Mouse (Mus musculus): ENCODE results near the gene Kcnma1.

The Kcnma1 gene

DNA sequence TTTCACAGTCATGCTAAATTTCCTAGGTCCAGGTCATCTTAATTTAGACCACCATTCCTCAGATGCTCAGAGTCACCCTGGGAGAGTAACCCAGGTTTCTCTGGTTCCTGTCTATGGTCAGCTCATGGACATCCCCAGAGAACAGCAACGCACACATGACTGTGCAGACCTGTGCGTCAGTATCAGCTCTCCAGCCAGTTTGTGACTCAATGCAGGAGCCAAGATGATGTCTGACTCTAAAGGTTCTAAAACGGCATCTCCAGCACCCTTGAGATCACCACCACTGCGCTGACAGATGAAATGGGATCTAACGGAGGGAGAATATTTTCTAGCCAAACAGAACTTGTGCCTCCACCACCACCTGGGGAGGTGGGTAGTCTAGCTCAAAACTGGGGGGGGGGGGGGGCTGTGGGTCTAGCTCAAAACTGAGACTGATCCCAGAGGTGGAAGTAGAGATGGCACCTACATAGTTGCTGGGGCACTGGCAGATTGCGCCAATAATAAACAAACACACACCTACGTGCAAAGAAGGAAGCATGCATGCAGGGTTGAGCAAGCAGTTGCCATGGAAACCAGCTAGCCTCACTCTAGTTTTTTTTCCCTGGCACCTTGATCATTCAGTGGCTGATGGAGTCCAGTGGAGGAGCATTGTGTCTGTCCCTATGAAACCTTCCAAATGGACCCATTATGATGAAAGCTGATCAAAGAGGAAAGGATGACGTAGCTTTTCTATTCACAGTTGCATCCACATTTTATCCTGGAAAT is 231.3 kb downstream of the Kcnma1 start:
- DNase-seq (ENCODE audit: low spot score): peak; percentile 18

DNA sequence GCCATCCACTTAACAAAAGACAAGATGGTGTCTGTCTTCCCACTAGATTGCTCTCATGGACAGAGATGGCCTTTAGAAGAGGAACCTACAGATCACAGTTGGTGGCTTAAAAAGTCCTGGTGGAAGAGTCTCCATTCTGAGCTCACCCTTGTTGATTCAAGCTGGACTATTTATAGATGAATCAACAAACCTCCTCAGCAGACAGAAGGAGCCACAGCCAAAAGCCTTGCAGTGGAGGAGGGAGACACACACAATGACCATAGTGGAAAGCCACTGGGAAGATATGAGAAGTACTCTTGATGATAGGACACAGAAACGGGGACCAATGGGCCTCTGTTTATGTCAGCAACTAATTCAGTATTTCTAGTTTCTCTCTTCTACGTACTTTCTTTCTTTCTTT is 239.7 kb downstream of the Kcnma1 start:
- DNase-seq (ENCODE audit: low spot score): no peak

DNA sequence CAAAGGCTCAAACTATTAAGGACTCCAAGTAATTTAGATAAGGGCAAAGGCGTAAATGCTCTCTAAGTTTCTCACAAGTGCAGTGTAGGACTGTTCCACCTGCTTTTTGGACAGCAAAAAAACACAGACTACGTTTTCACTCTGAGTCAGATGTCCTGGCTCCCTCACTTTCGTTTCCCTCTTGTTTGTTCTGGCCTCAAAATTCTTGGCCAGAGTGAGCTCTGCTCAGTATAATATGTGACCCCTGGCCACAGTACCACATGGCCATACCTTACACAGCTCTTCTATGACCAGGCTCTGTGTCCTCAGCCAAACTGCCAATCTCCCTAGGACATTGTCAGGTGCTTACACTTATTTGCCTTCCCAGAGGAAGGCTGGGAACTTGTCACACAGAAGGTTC is 241.6 kb downstream of the Kcnma1 start:
- no peak for DNase-seq (ENCODE audit: low spot score)

DNA sequence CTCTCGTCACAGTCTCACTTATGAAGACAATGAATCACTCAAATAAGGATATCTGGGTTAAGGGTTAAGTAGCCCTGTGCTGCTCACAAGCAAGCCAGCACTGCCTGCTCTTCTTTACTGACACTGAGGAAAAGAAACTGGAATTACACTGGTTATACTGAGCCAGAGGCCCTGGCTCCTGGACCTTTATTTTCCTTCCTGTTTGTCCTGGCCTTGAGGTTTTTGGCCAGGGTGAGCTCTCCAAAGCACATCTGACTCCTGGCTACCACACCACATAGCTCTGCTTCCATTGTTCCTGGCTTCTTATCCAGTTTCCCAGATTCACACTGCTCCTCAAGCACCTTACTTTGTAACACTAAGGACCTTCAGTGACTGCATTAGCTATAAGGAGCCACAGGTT is 242.5 kb downstream of the Kcnma1 start:
- no peak for DNase-seq (ENCODE audit: low spot score)

DNA sequence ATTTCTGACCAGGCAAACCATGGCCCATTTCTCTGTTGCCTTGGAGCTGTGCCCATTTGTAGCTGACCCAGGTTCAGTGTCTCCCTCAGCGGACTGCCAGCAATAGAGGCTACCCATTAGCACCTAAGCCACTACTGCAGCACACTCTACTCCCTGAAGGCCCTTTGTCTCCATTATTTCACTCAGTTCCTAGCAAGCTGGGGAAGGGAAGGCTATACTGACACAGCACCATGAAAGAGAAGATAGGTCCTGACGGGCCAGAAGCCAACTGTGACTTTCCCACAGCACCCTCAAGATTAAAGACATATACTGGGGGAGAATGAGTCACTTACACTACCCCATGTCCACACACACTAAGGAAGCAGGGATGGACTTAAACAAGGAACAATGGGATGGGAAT is 251.8 kb downstream of the Kcnma1 start:
- no peak for DNase-seq (ENCODE audit: low spot score)

DNA sequence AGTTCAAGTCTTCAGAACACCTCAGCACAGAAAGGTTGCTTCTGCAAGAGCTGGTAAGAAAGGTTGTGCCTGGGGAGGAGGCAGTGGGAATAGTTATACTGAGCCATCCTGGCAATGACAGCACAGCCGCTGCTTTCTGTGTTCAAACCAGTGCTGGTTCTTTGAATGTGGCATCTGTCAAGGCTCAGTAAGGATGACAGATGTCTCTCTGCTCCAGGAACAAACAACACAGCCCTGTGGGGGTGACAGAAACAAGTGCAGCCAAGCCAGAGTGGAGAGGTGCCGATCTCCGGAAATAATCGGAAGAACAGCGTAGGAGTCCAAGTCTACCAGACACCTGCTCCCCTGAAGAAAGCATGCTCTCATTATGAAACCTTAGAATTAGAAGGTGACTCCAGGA is 254.7 kb downstream of the Kcnma1 start:
- DNase-seq (ENCODE audit: low spot score): no peak

DNA sequence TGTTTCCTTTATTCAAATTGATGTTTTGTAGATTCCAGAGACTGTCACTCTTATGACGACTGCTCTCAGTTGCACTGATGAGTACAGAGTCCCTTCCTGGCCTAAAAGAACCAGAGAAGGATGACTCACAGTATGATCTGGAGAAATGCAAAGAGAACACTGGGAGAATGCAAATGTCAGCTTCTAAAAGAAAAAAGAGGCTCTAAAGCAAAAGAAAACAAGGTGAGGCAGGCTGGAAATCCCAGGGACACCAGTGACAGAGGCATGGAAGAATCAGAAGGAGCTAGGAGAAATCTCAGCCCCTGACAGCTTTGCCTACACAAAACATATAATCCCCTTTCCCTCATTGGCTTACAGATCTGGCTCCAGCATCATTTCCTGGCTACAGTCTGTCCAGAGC is 255.9 kb downstream of the Kcnma1 start:
- DNase-seq (ENCODE audit: low spot score): no peak

DNA sequence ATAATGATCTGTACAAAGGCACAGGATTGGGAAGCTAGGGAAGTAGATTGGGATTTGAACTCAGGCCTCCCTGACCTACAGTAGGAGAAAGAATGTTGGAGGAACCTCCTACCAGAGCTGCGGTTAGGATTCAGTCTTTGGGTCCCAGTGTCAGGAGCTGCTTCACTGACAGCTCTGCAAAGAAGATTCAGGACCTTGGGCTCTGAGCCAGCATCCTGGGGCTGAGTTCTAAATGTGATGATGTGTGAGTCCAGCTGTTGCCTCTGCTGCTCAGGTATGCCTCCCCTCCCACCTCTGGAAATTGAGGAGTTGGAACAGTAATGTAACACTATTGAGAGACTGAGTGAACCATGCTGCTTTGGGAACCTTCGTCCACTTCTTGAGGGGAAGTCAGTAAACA is 266.3 kb downstream of the Kcnma1 start:
- DNase-seq (ENCODE audit: low spot score): no peak

DNA sequence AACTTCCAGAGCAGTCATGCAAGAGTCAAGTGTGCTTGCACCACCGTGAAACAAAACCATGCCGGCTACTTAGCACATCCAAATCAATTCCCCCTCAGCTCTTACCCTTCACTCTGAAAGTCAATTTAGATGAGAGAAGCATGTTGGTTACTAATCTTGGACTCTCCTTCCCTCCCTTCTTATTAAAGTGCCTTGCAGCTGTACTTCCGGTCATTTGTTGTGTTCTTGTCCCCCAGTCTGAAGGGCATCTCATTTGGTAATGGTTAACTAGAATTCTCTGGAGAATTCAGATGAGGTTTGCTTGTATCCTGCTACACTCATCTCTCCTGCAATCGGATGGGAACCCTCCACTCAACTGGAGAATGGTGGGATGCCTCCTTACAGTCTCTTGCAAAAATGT is 267.3 kb downstream of the Kcnma1 start:
- DNase-seq (ENCODE audit: low spot score): no peak

DNA sequence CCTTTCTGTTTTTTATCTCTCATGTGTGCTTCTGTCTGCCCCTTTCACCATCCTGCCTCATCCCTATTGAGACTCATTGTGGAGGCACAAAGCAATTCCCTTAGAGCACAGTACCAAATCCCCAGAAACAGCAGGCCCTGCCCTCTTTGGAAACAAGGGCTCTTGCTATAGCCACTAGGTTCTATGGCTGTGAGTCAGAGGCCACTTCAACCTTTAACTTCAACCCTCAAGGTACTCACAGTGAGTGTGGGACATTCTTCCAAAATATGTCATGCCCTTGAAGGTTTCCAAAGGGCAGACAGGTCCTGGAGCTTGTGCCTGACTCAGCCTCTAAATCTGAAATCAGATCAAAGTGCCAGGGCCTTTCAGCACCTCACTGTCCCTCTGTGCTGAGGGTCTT is 272.8 kb downstream of the Kcnma1 start:
- no peak for DNase-seq (ENCODE audit: low spot score)

DNA sequence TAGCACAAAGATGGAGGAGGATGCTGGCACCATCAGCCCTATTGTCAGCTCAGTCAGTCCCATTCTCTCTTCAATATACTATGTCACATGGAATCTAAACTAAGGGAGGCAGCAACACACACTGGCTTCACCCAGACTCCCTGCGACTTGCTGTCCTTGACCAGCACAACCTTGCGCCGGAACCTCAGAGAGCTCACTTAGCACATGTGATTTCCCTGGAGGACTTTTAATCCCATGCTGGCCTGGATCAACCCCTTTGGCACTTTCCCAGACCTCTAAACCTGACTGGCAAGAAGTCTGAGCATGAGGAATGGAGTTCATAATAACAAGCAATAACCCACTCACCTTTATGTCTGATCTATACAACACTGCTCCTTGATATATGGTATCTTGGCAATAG is 280.1 kb downstream of the Kcnma1 start:
- DNase-seq (ENCODE audit: low spot score): no peak

DNA sequence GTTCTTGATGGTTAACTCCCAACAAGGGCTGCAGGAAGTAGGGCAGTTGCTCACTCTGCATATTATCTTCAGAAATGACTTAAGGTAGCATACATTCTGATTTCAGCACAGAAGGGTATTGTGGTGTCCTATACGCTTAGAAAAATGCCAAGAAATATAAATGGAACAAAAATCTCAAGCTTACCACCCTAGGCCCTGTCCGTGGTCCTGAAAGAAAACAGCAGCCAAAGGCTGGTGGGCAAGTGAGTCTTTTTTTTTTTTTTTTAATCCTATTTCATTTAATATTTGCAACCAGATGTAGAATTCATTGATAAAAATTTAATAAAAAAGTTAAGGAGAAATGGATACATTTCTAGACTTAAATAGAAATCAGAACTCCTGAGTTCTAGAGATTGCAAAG is 284.9 kb downstream of the Kcnma1 start:
- peak; percentile 62 for DNase-seq (ENCODE audit: low spot score)

DNA sequence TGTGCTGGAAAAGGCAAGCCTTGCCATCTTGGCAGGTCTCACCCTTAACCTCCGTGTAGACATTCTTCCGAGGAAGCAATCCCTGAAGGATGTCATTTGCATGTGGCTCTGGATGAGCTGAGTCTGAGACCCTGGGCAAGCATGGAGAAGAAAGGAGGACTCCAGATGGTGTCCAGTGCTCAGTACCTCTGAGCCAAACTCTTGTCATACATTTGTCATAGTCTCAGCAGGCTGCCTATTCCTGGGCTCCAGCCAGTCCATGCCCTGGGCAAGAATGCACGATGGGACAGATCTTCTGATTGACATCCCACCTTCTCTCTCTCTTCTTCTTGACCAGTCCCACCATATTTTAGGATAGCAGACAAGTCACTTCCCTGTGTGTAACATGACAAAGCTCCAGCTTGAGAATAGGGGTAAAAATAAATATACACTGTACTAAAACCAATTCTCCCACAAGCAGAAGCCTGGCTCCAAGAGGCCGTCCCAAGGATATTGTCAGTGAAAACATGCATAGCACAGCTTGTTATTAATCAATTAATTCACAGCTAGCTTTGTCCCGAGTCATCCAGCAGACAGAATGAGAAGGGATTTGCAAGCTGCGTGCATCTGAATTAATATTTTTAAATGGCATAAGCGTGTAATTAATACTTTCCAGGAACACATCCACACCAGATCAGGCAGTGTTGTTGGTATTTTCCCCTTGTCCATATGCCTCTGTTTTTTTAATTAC is 290.4 kb downstream of the Kcnma1 start:
- DNase-seq (ENCODE audit: low spot score): no peak

DNA sequence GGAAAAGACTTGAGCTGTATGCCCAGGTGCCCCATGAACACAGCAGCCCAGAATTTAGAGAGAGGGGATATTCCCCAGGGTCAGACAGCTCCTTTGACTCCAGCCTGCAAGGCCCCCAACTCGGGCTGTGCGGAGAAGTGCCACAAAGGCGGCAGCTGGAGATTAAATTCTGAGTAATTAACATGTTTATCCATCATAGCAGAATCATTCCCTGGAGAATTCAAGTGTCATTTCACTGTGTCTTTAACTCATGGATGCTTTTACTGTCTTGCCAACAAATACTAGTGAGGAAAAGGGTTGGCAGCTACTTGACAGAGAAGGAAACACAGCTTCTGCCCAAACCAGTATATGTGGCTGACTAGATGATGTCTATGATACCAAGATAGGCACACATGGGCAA is 295.0 kb downstream of the Kcnma1 start:
- DNase-seq (ENCODE audit: low spot score): no peak

DNA sequence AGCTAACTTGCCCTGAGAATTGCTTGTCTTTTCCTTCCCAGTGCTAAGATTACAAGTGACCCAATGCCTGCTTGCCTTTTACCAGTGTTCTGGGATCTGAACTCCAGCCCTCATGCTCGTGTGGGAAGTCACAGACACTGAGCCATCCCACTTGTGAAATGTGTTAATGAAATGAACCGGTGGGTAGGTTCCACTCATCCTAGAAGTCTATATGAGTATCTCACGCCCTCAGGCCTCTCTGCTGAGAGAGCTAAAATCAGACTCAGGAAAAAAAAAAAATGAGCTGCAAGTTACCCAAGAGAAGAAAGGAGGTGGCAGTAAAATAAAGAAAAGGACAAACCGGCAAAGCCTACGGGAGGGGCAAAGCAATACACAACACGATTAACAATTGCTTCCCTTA is 295.6 kb downstream of the Kcnma1 start:
- DNase-seq (ENCODE audit: low spot score): no peak

DNA sequence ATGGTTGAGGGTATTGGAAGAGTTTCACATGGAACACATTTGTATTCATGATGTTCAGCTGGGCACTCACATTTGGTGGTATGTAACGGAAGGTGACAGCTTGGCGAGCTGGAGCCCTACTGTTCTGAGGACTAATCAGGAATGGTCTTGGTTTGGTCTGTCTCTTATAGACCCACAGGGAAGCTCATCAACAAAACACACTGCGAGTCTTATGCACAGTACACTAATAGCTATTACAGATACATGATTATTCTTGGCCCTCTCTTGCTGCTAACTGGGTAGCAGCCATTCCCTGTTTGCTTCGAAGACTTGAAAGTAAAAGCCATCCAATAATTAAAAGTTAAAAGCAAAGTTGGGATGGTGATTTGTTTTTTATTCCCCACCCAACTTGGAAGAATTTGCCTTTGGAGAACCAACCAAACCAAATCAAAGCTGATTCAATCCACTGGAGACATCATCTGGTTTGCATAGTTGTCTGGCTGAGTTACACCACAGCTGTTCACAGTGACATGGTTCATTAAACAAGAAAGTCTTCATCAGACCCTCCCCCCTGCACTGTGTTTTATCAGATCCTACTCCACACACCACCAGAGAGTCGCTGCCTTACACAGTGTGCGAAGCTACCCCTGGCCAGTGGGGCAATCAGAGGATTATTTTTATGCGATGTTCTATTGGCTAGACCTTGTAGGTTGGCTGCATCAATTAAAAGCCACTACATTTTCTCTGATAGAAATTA is 299.7 kb downstream of the Kcnma1 start:
- peak; percentile 52 for DNase-seq (ENCODE audit: low spot score)

DNA sequence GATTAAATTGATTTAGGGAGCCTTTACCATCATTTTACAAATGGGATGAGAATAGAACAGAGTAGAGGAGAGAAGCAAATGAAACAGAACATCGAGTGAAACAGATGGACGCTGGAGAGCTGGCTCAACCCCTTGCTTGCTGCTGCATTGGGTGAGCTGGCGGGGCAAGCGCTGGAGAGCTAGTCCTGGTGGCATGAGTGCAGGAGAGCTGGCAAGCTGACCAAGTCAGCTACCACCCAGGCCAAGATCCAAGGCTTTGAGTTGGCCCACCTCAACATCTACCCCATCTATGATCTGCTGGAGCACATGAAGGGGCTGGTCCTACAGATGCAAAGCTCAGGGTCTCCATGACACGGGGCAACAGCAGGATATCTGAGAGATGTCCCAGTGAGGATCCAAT is 301.4 kb downstream of the Kcnma1 start:
- DNase-seq (ENCODE audit: low spot score): no peak

DNA sequence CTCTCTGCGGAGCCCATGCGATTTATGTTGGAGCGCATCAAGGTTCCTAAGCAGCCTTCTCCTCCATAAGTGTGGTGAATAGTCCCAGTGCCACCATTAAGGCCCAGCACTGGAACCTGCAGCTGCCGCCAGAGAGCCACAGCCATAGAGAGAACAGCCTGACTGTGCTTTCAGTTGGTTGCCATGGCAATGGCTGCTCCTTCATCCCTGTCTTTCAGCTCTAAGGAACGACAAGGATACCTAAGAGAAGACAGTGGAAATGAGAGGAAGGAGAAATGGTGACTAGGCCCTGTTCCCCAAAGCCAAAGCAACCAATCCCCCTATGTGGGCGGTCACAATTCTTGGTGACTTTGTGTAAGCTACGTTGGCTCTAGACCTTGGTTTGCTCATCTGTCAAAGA is 303.3 kb downstream of the Kcnma1 start:
- DNase-seq (ENCODE audit: low spot score): no peak

DNA sequence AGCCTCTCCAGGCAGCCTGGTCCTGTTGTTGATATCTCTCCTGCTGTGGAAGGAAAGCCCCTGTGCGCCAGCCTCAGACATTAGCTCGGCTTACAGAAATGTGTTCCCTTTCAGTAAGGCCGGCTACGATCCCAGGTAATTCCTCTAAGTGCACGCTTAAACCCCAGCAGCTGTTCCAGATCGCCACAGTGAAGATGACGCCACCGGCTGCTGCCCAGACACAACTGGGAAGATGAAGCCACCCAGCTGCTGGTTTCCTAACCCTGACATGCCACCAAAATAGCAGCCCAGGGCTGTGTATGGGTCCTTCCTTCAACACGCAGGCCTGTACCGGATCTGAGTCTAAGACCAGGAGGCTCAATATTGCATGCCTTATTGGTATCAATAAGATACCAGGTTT is 307.5 kb downstream of the Kcnma1 start:
- no peak for DNase-seq (ENCODE audit: low spot score)

DNA sequence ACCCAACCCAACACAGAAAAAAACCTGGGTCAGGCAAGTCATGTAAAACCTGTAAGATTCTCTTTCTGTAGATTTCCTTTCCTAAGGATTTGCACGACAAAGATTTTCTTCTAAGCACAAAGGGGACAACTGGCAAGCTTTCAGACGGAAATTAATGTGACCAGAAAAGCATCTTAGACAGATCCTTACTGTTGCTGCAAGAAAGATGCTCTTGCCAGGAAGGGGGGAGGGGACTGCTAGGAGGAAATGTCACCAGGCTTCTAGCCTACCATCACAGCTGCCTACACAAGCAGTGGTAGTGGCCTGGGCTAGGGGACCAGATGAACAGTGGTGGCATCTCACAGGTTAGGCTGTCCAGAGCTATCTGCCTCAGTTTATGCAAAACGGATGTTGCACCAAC is 308.6 kb downstream of the Kcnma1 start:
- no peak for DNase-seq (ENCODE audit: low spot score)

DNA sequence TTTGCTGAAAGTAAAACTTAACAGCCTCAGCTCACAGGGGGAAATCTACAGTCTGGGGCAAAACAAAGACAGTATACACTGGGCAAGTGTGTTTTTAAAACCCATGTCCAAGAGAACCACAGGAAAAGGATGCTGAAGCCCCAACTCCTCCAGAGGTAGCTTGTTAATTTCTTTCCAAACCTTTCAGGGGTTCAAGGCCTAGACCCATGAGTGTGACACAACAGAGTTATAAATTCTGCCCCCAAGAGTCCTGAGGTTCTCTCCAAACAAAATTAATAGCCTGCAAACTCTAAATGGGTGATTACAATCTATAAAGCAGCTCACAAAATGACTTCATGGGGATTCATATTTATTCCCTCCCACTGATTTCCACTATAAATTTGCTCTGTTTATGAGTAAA is 310.0 kb downstream of the Kcnma1 start:
- no peak for DNase-seq (ENCODE audit: low spot score)

DNA sequence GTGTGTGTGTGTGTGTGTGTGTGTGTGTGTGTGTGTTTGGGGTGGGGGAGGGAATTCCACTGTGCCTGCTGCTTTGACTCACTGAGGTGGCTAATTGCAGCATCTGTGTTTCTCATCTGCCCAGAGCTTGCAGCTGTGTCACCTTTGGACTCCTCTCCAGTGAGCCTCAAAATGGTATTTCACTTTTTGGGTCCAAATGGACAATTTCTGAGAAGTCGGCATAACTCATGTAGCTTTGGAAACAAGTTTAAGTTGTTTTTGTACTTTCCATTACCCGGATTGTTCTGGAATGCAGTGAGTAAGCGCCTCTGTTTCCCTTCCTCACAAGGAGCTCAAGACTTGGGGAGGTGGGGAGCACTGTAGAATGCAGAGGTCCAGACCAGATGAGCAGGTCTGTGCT is 317.9 kb downstream of the Kcnma1 start:
- no peak for DNase-seq (ENCODE audit: low spot score)

DNA sequence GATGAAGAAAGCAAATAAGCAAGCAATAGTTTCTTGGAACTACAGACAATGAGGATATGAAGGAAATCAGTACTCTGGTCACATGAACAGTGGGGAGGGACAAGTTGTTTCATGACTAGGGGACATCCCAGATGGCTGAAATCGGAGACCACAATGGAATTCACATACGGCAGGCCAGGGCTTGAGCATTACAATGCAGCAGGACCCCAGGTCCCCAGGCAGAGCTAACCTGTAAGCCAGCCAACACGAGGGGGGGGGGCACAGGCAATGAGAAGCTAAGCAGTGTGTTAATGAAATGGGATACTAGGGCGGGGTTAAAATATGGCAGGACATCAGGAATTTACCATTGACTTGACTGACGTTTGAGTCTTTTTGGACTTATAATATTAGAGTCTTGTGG is 324.6 kb downstream of the Kcnma1 start:
- peak; percentile 27 for DNase-seq (ENCODE audit: low spot score)
